ENCODE assay signal across 8 mouse cellular contexts in the genomic region with DNA sequence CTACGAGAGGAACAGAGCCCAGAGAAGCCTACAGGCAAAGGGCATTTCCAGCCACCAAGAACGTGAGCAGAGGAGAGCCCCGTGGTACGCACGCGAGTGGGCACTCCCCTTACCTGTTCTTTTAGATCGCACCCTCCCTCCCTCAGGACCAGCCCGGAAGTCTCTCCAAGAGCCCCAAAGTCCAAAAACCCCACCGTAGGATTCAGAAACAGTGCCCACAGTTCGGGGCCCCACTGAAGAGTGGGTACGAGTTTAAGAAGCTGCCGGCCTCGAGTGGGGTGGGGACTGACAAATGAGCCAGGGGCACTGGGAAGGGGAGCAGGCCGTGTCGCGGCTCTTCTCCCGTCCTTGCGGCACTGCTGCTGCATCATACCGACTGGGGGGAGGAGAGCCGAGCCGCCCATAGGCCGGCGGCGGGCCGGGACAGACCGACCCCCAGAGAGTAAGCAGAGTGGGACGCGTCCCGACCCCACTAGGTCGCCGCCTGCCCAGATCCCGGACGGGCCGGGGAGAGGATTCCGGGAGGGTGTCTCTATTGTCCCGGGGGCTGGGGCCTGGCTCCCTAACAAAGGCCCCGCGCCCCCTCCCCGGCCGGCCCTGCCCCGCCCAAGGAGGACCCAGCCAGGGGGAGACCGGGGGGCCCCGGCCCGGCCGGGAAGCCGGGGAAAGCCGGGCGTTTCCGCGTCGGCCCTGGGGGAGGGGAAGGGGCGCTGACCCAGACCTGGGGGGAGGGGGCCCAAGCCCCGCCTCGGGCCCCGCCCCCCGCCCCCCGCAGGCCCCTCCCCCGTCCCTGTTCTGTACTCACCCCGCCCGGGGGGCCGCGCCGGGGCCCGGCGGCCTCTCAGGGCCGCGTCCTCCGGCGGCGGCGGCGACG. TPM values are rescaled to one million over a fixed set of nuclear protein-coding genes. Genes with fewer than 3 reads are reported as not detected.
DNase-seq lines count a peak whose midpoint lies in the region; ATAC-seq lines count a peak whose summit lies in the region.

No protein-coding gene starts in this region.

- no peaks in the 10 kb centered on the region for H3K9me3 ChIP-seq in kidney, embryonic 15.5 days (replicated peaks)

- WGBS in kidney, embryonic 15.5 days = under 1% methylated on average over 46 of the region's 73 CpGs

- H3K27me3 ChIP-seq in kidney, embryonic 15.5 days = no peaks in the 10 kb centered on the region

- peaks cover 41% of the 10 kb centered on the region for H3K36me3 ChIP-seq in kidney, embryonic 15.5 days

- DNase-seq in ovary, postnatal 36 days (ENCODE audit: low spot score) = peak; percentile 72
- DNase-seq in ovary, postnatal 14 days (ENCODE audit: low spot score) = no peak
- DNase-seq in cerebellum, adult 9-11 months = peak; percentile 78
- DNase-seq in lung, postnatal 25 days (ENCODE audit: low spot score) = peak; percentile 16
- peak; percentile 57 to 81 for DNase-seq in spleen, postnatal 4 days (ENCODE audit: low spot score in 2 of 2)
- DNase-seq in layer of hippocampus, adult 8-10 months (ENCODE audit: low spot score in 2 of 2) = no peak

- H3K9ac ChIP-seq in kidney, embryonic 15.5 days = peak overlapping the region; percentile 90

- H3K4me2 ChIP-seq in kidney, embryonic 15.5 days = peak overlapping the region; percentile 83

- peak overlapping the region; percentile 99 for H3K27ac ChIP-seq in kidney, embryonic 15.5 days

- ATAC-seq in granulocyte monocyte progenitor cell, adult 5-6 weeks (replicated peaks; ENCODE audit: poor library complexity, severe bottlenecking) = 0 out of 2 replicates have a peak, but pooled peaks have one; percentile 4
- ATAC-seq in kidney, embryonic 15.5 days (replicated peaks; ENCODE audit: low FRiP score) = peak; percentile 21

- H3K4me3 ChIP-seq in kidney, embryonic 15.5 days (replicated peaks) = peak overlapping the region; percentile 92

- H3K4me1 ChIP-seq in kidney, embryonic 15.5 days = peaks cover 31% of the 10 kb centered on the region

RNA-seq across cellular contexts. Expression of a gene that starts 0.6 kb away (rescaled TPM):
- 20.0 and 28.7 TPM in 2 replicates for total RNA-seq in granulocyte monocyte progenitor cell, adult 5-6 weeks (2014; fragmentation: Nextera tagmentation)
- total RNA-seq in granulocyte monocyte progenitor cell, adult 5-6 weeks (2017) = 20.0 and 27.1 TPM in 2 replicates
- 12.3 and 14.0 TPM in 2 replicates for polyA plus RNA-seq in kidney, embryonic 15.5 days (2015; fragmentation: Nextera tagmentation; extraction: Ambion mirVana)
- total RNA-seq in layer of hippocampus, adult 8-10 months (2022) = 100 to 1,000 TPM; 153 to 169 (median 157) TPM

RNA-seq across cellular contexts. Expression of a gene that starts 11.1 kb away (rescaled TPM):
- 22.7 and 34.6 TPM in 2 replicates for total RNA-seq in granulocyte monocyte progenitor cell, adult 5-6 weeks (2014; fragmentation: Nextera tagmentation)
- 17.2 and 32.6 TPM in 2 replicates for total RNA-seq in granulocyte monocyte progenitor cell, adult 5-6 weeks (2017)
- 48.9 and 57.9 TPM in 2 replicates for polyA plus RNA-seq in kidney, embryonic 15.5 days (2015; fragmentation: Nextera tagmentation; extraction: Ambion mirVana)
- 10 to 100 TPM; 61.4 to 72.0 (median 67.7) TPM for total RNA-seq in layer of hippocampus, adult 8-10 months (2022)

RNA-seq across cellular contexts. Expression of a gene that starts 23.7 kb away (rescaled TPM):
- total RNA-seq in granulocyte monocyte progenitor cell, adult 5-6 weeks (2014; fragmentation: Nextera tagmentation) = 56.3 and 73.8 TPM in 2 replicates
- 148 and 164 TPM in 2 replicates for total RNA-seq in granulocyte monocyte progenitor cell, adult 5-6 weeks (2017)
- 95.3 and 100 TPM in 2 replicates for polyA plus RNA-seq in kidney, embryonic 15.5 days (2015; fragmentation: Nextera tagmentation; extraction: Ambion mirVana)
- 100 to 1,000 TPM; 106 to 122 (median 120) TPM for total RNA-seq in layer of hippocampus, adult 8-10 months (2022)

RNA-seq across cellular contexts. Expression of a gene that starts 27.3 kb away (rescaled TPM):
- total RNA-seq in granulocyte monocyte progenitor cell, adult 5-6 weeks (2014; fragmentation: Nextera tagmentation) = 1.1 and 3.4 TPM in 2 replicates
- 0.17 and 0.31 TPM in 2 replicates for total RNA-seq in granulocyte monocyte progenitor cell, adult 5-6 weeks (2017)
- polyA plus RNA-seq in kidney, embryonic 15.5 days (2015; fragmentation: Nextera tagmentation; extraction: Ambion mirVana) = 0.10 and 0.13 TPM in 2 replicates
- 1 to 10 TPM; 2.1 to 2.4 (median 2.2) TPM for total RNA-seq in layer of hippocampus, adult 8-10 months (2022)

RNA-seq across cellular contexts. Expression of a gene that starts 47.2 kb away (rescaled TPM):
- total RNA-seq in granulocyte monocyte progenitor cell, adult 5-6 weeks (2014; fragmentation: Nextera tagmentation) = 26.7 and 28.6 TPM in 2 replicates
- 5.6 and 8.6 TPM in 2 replicates for total RNA-seq in granulocyte monocyte progenitor cell, adult 5-6 weeks (2017)
- 18.1 and 22.2 TPM in 2 replicates for polyA plus RNA-seq in kidney, embryonic 15.5 days (2015; fragmentation: Nextera tagmentation; extraction: Ambion mirVana)
- total RNA-seq in layer of hippocampus, adult 8-10 months (2022) = 1 to 10 TPM in 1 of 4 experiments, under 1 TPM in 3; 0.62 to 1.2 (median 0.64) TPM

Comparison
In these comparisons a context has a peak if more than half of its experiments do, and no peak if none do; other contexts are left out.
1. DNase-seq: peak in ovary, postnatal 36 days (single experiment), cerebellum, adult 9-11 months (single experiment), lung, postnatal 25 days (single experiment) and spleen, postnatal 4 days (2 of 2); none in ovary, postnatal 14 days (single experiment) and layer of hippocampus, adult 8-10 months (0 of 2).
2. RNA of a gene that starts 0.6 kb away (total RNA-seq): 153 to 169 TPM in layer of hippocampus, adult 8-10 months; 20.0 to 28.7 TPM in granulocyte monocyte progenitor cell, adult 5-6 weeks; every median in the first group is over 4 times any median in the second.